Mouse (Mus musculus) ES-E14 (cell line): ENCODE data around the gene Lpin3.

Source experiments
- CHD2 ChIP-seq: IDR thresholded peaks from 2 replicates; pipeline ENCODE4 v1.6.1; 2014; ENCODE audit warnings: mild to moderate bottlenecking, low read depth, low read length, inconsistent platforms
- MAFK ChIP-seq: IDR thresholded peaks from 2 replicates; pipeline ENCODE4 v1.6.1; 2014; ENCODE audit warnings: mild to moderate bottlenecking, low read depth, low read length, inconsistent platforms; ENCODE audit not compliant: insufficient read depth
- ZNF384 ChIP-seq: IDR thresholded peaks from 2 replicates; pipeline ENCODE4 v1.6.1; 2012; ENCODE audit warnings: low read depth, low read length, inconsistent platforms

DNA sequence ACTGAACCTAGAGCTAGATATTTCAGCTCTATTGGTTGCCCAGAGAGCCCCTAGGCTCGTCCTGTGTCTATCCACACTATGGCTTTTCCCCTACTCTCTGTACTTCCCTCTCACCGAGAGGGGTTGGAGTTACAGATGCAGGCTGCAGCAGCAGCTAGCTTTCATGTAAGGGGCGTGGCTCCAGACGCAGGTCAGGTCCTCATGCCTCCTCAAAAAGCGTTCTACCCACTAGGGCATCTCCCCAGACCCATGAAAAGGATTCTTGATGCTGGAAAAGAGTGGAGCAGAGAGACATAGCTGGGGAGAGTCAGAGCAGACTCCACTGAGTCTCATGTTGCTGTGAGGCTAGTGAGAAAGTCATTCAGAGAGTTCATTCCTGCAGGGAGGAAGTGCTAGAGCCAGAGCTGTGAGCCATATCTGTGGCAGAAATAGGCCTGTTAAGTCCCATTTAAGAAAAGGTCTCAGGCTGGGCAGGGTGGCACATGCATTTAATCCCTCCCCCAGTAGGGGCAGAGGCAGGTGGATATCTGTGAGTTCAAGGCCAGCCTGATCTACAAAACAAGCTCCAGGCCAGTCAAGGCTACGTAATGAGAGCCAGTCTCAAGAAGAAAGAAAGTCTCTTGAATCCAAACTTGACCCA lies 1.1 kb downstream of the Lpin3 start:
- TF ChIP-seq ZNF384 (no peak), CHD2 (no peak), MAFK (no peak)
